Mouse (Mus musculus): ENCODE results near the gene Zfp800.

- TF ChIP-seq CTCF (IDR thresholded peaks at IDR 0.05; ENCODE audit: insufficient read depth, low read length) (no peak), POLR2A (IDR thresholded peaks at IDR 0.05; ENCODE audit: borderline replicate concordance, extremely low read depth, low read depth, low read length) (no peak)
Measured at GRCm38 (mm10) chr6:28398726-28399125, 921 bp upstream of the Zfp800 start.
